Mouse (Mus musculus) MEL (cell line): ENCODE measurements around the gene Ndufa13. TPM values are rescaled to one million over a fixed set of nuclear protein-coding genes. Genes with fewer than 3 reads are reported as not detected.

ENCODE experiments used
- DNase-seq: peaks from one replicate; pipeline ENCODE4 v3.0.0; 2011; ENCODE audit warnings: low read depth, low spot score
- H3K27ac ChIP-seq: 2 replicates; pipeline ENCODE4 v1.5.1; 2012; ENCODE audit warnings: low read depth, mild to moderate bottlenecking, control low read depth, low read length, moderate library complexity; ENCODE audit not compliant: control insufficient read depth
- H3K27me3 ChIP-seq, 2 experiments: fragments of 150-350 bp in 1 of 2; sonication (generic) in 1 of 2; 2 replicates each; pipeline ENCODE4 v1.6.1; 2012; ENCODE audit warnings: low read length in 2 of 2, mild to moderate bottlenecking in 2 of 2, improper control_type of control experiment in 1 of 2, moderate library complexity in 1 of 2; ENCODE audit not compliant: insufficient read depth in 2 of 2, control insufficient read depth in 1 of 2
- H3K36me3 ChIP-seq, 2 experiments: 2 replicates each; pipeline ENCODE4 v1.6.1; 2012 to 2014; ENCODE audit warnings: low read length in 2 of 2, improper control_type of control experiment in 1 of 2, inconsistent platforms in 1 of 2, mild to moderate bottlenecking in 1 of 2; ENCODE audit not compliant: insufficient read depth in 2 of 2, control insufficient read depth in 1 of 2
- H3K4me1 ChIP-seq, 2 experiments: fragments of 150-350 bp in 1 of 2; sonication (generic) in 1 of 2; 2 replicates each; pipeline ENCODE4 v1.6.1; 2012; ENCODE audit warnings: low read length in 2 of 2, improper control_type of control experiment in 1 of 2, mild to moderate bottlenecking in 1 of 2; ENCODE audit not compliant: insufficient read depth in 2 of 2, control insufficient read depth in 1 of 2
- H3K4me3 ChIP-seq, 2 experiments: fragments of 150-350 bp in 1 of 2; sonication (generic) in 1 of 2; 2 replicates each; pipeline ENCODE4 v1.5.1; 2012; ENCODE audit warnings: low read depth in 2 of 2, low read length in 2 of 2, mild to moderate bottlenecking in 2 of 2, moderate library complexity in 2 of 2, control low read depth in 1 of 2, improper control_type of control experiment in 1 of 2; ENCODE audit not compliant: control insufficient read depth in 1 of 2, insufficient read depth in 1 of 2
- H3K79me2 ChIP-seq: 2 replicates; pipeline ENCODE4 v1.6.1; 2012; ENCODE audit warnings: mild to moderate bottlenecking, low read length, moderate library complexity; ENCODE audit not compliant: control insufficient read depth, poor library complexity, insufficient read depth
- H3K9ac ChIP-seq: 2 replicates; pipeline ENCODE4 v1.6.1; 2012; ENCODE audit warnings: low read depth, mild to moderate bottlenecking, control low read depth, low read length, moderate library complexity; ENCODE audit not compliant: control insufficient read depth, poor library complexity, severe bottlenecking
- H3K9me3 ChIP-seq: fragments of 150-350 bp; sonication (generic); replicated peaks from 2 replicates; pipeline ENCODE4 v1.6.1; 2012; ENCODE audit warnings: mild to moderate bottlenecking, low read length, improper control_type of control experiment, moderate library complexity; ENCODE audit not compliant: insufficient read depth
- CHD2 ChIP-seq: IDR thresholded peaks from 2 replicates; pipeline ENCODE4 v1.6.1; 2011; ENCODE audit warnings: low read length, improper control_type of control experiment
- E2F4 ChIP-seq: IDR thresholded peaks from 2 replicates; pipeline ENCODE4 v1.6.1; 2011; ENCODE audit warnings: low read depth, low read length, improper control_type of control experiment, borderline replicate concordance
- ETS1 ChIP-seq: IDR thresholded peaks from 2 replicates; pipeline ENCODE4 v1.6.1; 2012; ENCODE audit warnings: low read depth, mild to moderate bottlenecking, inconsistent platforms, low read length, improper control_type of control experiment, moderate library complexity
- GABPA ChIP-seq: IDR thresholded peaks from 2 replicates; pipeline ENCODE4 v1.6.1; 2012; ENCODE audit warnings: low read depth, mild to moderate bottlenecking, inconsistent platforms, low read length, improper control_type of control experiment, moderate library complexity
- HCFC1 ChIP-seq: IDR thresholded peaks from 2 replicates; pipeline ENCODE4 v1.6.1; 2012; ENCODE audit warnings: low read depth, mild to moderate bottlenecking, inconsistent platforms, low read length, improper control_type of control experiment, moderate library complexity
- MAZ ChIP-seq: IDR thresholded peaks from 2 replicates; pipeline ENCODE4 v1.6.1; 2012; ENCODE audit warnings: low read depth, mild to moderate bottlenecking, inconsistent platforms, low read length, improper control_type of control experiment
- MYB ChIP-seq: IDR thresholded peaks from 2 replicates; pipeline ENCODE4 v1.6.1; 2011; ENCODE audit warnings: mild to moderate bottlenecking, low read depth, low read length, improper control_type of control experiment
- MYC ChIP-seq: IDR thresholded peaks from 2 replicates; pipeline ENCODE4 v1.6.1; 2011; ENCODE audit warnings: low read depth, mild to moderate bottlenecking, low read length, improper control_type of control experiment, moderate library complexity
- POLR2AphosphoS2 ChIP-seq: IDR thresholded peaks from 2 replicates; pipeline ENCODE4 v1.6.1; 2011; ENCODE audit warnings: low read length, improper control_type of control experiment
- RAD21 ChIP-seq: IDR thresholded peaks from 2 replicates; pipeline ENCODE4 v1.6.1; 2011; ENCODE audit warnings: mild to moderate bottlenecking, low read depth, low read length, improper control_type of control experiment
- RCOR1 ChIP-seq: IDR thresholded peaks from 2 replicates; pipeline ENCODE4 v1.6.1; 2012; ENCODE audit warnings: low read depth, mild to moderate bottlenecking, inconsistent platforms, low read length, improper control_type of control experiment
- SIN3A ChIP-seq: IDR thresholded peaks from 2 replicates; pipeline ENCODE4 v1.6.1; 2012; ENCODE audit warnings: low read length, improper control_type of control experiment, inconsistent platforms
- SMC3 ChIP-seq: IDR thresholded peaks from 2 replicates; pipeline ENCODE4 v1.6.1; 2011; ENCODE audit warnings: low read depth, low read length, improper control_type of control experiment
- TAL1 ChIP-seq: IDR thresholded peaks from 2 replicates; pipeline ENCODE4 v1.6.1; 2012; ENCODE audit warnings: mild to moderate bottlenecking, inconsistent platforms, low read length, moderate library complexity, mixed read lengths
- TCF12 ChIP-seq: IDR thresholded peaks from 2 replicates; pipeline ENCODE4 v1.6.1; 2014; ENCODE audit warnings: low read depth, mild to moderate bottlenecking, inconsistent platforms, low read length, improper control_type of control experiment, moderate library complexity
- polyA plus RNA-seq, 2 experiments: library from polyadenylated mRNA; stranded (reverse) in 1 of 2; unstranded in 1 of 2; fragments of >175 nt in 1 of 2; fragments of >200 nt in 1 of 2; gene quantifications; 2 replicates each; pipeline versions ENCODE4 v1.2.1 to v1.2.4; 2012; ENCODE audit warnings: low replicate concordance in 2 of 2, low read depth in 1 of 2; ENCODE audit not compliant: insufficient read length in 2 of 2, insufficient read depth in 1 of 2, missing spikeins in 1 of 2
- total RNA-seq: library from RNA; depleted of rRNA; stranded (reverse); fragments of 300-350 nt; gene quantifications from 2 replicates; pipeline ENCODE4 v1.2.3, GENCODE M21; 2012

Gene Ndufa13
- total and polyA plus RNA-seq, 3 experiments = 97.7 to 114 TPM; not detected in 1

DNA sequence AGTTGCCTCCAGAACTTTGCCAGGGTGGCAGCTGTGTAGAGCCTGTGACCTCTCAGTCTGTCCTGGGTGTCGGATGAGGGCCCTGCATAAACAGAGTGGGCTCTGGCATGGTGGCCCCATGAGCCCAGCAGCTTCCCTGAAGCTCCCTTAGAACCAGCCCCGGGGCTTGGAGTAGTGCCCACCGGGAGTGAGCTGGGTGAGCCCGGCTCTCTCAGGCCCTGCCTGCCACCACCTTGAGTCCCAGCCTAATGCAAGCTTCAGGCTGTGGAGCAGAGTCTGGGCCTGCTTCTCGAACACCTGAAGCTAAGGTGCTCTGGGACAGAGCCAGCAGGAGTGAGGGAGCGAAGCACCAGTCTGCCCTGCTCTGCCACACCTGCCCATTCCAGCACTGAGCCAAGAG, 31.5 kb downstream of the Ndufa13 start:
- Histone ChIP-seq H3K9ac (no peak overlapping the region), H3K36me3 (no peaks in the 10 kb centered on the region), H3K4me3 (no peak overlapping the region), H3K79me2 (no peaks in the 10 kb centered on the region)
- DNase-seq = no peak
- TF ChIP-seq CHD2 = no peak
- TF ChIP-seq, all 39 proteins: peak for 0
- Histone ChIP-seq H3K4me1 (peaks cover 0 to 5% of the 10 kb centered on the region in 2 experiments; a peak in 2 of 4 replicates), H3K27ac (no peak overlapping the region), H3K27me3 (no peaks in the 10 kb centered on the region), H3K9me3 (no peaks in the 10 kb centered on the region)

DNA sequence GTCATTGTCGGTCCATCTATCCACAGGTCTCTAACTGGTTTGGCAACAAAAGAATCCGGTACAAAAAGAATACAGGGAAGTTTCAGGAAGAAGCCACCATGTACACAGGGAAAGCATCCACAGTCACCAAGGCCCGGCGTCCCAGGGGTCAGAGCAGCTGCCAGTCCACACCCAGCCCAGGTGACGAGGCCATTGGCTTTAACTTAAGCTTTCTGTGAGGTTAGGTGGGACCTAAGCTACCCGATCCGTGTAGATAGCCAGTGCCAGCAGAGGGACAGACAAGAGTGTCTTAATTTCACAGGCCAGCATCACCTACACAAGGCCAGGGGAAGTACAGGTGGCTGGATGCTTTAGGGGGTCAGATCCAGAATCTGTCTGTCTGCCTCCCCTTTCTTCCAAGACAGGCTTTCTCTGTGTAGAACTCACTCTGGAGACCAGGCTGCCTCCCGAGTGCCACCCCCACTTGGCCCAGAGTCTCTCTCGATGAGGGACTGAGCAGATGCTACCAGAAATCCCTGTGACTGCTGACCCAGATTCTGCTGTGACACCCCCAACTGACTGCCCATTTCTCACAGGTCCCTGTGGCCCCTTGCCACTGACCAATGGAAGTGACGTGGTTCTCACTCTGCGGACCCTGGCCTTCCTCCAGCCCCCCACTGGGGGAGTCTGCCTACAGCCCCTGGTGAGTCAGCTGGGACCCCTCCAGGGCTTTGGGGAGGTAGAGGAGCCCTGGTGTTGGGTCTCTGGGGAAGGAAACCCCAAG, 32.2 kb downstream of the Ndufa13 start:
- Histone ChIP-seq H3K9ac (no peak overlapping the region), H3K79me2 (no peaks in the 10 kb centered on the region), H3K27me3 (no peaks in the 10 kb centered on the region), H3K4me3 (no peak overlapping the region), H3K27ac (no peak overlapping the region), H3K36me3 (no peaks in the 10 kb centered on the region), H3K9me3 (no peaks in the 10 kb centered on the region), H3K4me1 (peaks cover 0 to 5% of the 10 kb centered on the region in 2 experiments; a peak in 2 of 4 replicates)
- TF ChIP-seq MYB = no peak
- no peak for TF ChIP-seq POLR2AphosphoS2
- no peak for TF ChIP-seq RAD21
- TF ChIP-seq SMC3 = no peak
- TF ChIP-seq SIN3A = no peak
- TF ChIP-seq MAZ = no peak
- no peak for TF ChIP-seq MYC
- DNase-seq = no peak

DNA sequence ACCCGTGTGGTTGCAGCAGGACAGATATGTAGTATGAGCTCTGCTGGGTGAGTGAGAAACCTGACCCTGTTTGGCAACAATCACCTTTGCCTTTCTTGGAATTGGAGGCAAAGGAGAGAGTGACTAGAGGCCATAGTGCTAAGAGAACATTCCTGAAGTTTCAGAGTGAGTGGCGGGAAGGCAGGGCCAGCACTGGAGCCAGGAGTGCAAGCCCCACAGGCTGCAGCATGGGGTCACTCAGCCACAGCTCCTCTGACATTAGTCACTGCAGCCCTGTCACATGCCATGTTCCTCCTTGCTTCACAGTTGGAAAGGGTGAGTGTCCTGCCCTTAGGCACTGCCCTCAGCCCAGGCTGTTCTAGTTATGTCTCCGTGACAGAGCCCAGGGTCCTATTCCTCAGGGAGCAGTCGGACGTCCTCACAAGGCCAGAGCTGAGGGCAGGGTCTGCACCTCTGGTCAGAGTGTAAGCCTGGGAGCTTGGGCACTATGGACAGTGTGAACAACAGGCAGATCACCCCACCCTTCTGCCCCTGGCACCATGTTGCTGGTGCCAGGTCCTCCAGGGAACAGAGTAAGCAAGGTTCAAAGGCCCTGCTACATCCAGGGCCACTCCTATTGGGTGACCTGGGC, 34.5 kb downstream of the Ndufa13 start:
- Histone ChIP-seq H3K27ac (no peak overlapping the region), H3K9me3 (no peaks in the 10 kb centered on the region), H3K79me2 (no peaks in the 10 kb centered on the region), H3K36me3 (no peaks in the 10 kb centered on the region), H3K4me1 (peaks cover 0 to 10% of the 10 kb centered on the region in 2 experiments; a peak in 2 of 4 replicates), H3K9ac (no peak overlapping the region), H3K27me3 (no peaks in the 10 kb centered on the region), H3K4me3 (no peak overlapping the region)
- no peak for TF ChIP-seq CHD2
- no peak for TF ChIP-seq TCF12
- no peak for TF ChIP-seq ETS1
- no peak for TF ChIP-seq E2F4
- no peak for TF ChIP-seq RCOR1
- no peak for TF ChIP-seq TAL1
- TF ChIP-seq HCFC1 = no peak
- TF ChIP-seq SIN3A = no peak
- TF ChIP-seq MYC = no peak
- TF ChIP-seq POLR2AphosphoS2 = no peak
- TF ChIP-seq MYB = no peak
- no peak for TF ChIP-seq GABPA
- DNase-seq = no peak
